Mouse (Mus musculus): Measurements from ENCODE around the gene Ktn1.
A peak's percentile ranks its signal among the peaks of the same experiment; 100 is the strongest.

Gene Ktn1

DNA sequence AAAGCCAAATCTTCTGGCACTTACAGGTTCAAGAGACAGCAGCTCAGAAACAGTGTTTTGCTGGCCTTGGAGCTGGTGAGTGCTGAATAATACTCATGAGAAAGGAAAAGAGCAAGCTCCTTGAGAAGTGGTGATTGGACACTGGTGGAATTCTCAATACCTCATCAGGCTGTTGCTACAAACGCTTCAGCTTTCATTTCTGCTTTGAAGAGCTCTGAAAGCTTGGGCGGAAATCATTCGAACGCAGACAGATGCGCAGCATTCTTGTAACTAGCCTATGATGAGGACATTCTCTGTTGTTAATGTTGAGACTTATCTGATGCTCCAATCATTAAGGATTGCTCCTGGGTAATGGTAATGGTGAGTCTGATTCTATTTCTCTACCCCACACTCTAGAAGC, at the start of gene Ktn1:
Ktn1 (plus strand) TSS at position 231 of the 400 bp plus-strand sequence.
- no peak for DNase-seq

DNA sequence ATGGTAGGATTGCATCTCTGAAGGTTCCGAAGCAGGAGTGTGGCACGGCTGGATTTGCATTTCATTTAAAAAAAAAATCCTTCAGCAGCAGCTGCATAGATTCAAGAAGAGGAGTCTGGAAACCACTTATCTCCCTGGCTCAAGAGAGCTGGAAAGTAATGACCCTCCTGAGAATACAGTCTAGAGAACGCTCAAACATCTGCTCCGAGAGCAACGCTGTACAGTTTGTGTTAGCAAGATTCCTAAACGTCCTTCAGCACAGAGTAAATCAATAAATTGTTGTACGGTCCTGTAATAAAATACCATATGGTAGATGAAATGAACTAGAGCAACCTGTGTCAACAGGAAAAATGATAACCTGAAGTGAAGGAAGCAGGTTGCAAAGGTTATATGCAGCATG, 35.0 kb upstream of the Ktn1 start:
- no peak for DNase-seq

DNA sequence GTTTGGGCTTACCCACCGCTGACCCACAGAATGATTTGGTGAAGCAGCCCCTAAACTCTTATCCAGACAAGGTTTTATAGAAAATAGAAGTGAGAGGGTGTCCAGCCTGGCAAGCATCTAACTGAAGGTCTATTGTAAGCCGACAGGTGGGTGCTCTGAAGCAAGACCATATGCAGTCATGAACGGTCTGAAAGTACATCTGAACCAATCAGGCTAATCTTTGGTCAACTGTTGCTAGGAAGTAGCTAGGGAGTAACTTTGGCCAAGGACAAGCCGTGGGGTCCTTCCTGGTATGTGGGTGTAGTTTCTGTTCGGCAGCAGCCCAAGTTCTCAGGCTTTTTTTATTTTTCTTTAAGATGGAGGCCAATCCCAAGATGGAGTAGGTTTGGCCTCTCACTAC, 29.4 kb upstream of the Ktn1 start:
- DNase-seq = no peak

DNA sequence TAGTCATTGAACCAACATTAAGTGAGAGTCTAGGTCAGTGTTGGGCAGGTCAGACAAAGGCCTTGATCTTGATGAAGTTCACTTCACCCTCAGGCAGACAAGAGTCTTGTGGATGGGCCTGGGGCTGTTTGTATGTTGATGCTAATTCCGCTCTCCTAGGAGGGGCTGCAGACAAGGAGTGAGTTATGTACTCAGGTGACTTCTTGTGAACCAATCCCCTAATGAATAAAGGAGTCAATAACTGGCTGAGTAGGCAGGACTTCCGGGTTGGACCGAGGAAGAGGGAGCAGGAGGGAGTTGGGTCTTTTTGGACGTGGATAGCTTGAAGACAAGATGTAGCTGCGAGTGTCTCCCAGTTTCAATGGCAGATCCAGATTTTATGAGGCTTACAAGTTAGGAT, 26.3 kb upstream of the Ktn1 start:
- no peak for DNase-seq

DNA sequence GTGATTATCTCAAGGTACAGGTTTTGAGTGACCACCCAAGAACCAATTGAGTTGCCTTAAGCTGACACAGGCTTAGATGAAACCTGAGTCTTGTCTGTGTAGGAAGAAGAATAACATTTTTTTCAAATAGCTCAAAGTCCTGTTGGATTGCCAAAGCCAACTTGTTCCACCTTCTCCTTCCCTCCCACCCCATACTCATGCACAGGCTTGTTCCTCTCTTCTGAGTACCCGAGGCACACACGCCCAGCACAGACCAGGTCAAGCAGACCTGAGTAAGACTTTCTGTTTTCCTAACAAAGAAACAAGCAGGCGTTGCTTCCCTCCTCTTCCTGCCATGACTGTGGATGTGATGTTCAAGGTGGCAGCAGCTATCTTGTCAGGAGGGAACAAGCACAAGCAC, 23.4 kb upstream of the Ktn1 start:
- DNase-seq = no peak

DNA sequence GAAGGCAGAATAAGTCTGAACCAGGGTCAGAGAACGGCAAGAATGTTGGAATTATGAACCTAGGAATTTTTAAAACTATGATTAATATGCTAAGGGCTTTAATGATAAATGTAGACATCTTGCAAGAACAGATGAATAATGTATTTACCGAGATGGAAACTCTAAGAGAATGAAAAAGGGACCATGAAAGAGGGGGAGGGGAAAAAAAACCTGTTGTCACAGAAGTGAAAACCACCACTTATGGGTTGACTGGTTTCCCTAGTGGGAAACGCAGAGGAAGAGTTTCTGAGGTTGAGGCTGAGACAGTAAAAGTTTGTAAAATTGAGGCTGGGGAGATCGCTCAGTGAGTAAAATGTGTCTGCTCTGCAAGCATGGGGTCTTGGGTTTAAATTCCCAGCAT, 22.1 kb upstream of the Ktn1 start:
- no peak for DNase-seq

DNA sequence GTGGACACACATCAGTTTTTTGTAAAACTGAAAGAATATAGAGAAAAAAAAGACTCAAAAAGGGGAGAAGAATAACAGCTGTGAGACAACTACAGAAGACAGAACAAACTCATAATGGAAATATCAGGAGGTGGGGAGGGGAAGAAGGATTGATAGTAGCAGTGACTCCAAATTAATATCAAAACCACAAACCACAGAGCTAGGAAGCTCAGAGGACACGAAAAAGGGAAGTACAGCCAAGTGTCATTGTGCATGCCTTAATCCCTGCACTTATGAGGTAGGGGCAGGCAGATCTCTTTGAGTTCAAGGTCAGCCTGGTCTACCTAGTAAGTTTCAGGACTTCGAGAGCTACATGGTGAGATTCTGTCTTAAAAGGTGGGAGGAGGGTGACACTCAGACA, 21.4 kb upstream of the Ktn1 start:
- no peak for DNase-seq

DNA sequence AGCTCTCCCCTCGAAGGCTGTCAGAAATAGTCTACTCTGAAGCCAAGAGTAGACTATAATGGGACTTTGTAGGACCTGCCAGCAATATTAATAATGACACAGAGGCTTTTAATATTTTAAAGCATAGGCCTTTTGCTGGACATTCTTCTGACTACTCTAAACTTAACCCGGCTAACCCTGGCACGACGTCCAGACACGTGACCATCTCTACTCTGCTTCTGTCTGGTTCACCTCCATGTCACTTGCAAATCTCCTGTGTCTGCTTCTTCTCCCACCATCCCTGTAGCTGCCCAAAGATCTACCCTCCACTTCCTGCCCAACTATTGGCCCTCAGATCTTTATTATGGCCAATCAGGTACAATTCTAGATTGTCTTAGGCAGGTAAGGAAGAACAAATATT, 20.9 kb upstream of the Ktn1 start:
- no peak for DNase-seq

DNA sequence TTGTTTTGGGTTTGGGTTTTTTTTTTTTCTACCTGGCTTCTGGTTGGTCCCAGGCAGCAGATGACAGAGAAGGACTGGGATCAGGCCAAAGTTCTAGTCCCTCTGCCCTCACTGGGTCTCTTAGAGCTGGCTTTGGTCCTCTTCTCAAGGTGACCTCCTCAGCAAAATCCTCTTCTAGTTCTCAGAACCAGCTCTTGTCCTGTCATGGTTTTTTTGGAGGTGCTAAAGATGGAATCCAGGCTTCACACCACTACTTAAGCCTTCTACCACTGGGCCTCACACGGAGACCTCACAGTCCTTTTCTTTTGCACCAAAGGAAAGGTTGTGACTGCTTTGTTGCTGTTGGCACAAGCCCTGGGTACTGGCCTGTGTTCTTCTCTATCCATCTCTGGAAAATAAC, 15.8 kb upstream of the Ktn1 start:
- no peak for DNase-seq

DNA sequence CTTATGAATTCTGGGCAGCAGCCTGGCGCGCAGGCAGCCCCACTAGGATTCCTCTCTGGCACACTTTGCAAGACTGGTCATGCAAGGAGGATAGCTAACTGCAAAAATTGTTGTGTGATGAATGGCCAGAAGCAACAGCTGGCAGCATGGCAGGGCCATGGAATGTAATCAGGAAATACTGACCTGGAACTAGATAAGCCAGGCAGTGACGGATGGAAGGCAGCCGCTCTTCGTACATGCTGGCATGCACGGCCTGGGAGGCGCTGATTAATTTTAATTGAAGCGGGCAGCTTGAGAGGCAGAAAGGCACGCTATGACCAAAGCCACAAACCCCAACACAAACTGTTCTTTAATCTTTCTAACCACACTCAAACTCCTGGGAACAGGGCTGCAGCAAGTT, 13.8 kb upstream of the Ktn1 start:
- no peak for DNase-seq

DNA sequence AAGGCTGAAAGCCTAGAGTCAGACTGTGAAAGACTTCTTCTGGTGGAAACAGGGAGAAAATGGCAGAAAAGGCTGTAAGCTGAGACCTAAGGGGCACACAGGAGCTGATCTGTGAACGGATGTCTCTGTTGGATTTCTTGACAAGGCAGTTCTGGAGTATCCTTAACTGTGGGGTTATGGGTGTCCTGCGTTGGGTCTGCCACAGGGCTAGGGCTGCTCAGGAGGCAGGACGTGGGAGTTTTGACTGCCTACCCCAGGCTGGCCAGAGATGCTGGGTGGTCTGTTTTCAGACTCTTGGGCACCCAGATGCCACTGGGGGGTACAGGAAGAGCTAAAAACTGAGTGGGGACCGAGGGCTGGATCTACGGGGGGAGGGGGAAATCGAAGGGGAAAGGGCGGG, 13.4 kb upstream of the Ktn1 start:
- DNase-seq = no peak

DNA sequence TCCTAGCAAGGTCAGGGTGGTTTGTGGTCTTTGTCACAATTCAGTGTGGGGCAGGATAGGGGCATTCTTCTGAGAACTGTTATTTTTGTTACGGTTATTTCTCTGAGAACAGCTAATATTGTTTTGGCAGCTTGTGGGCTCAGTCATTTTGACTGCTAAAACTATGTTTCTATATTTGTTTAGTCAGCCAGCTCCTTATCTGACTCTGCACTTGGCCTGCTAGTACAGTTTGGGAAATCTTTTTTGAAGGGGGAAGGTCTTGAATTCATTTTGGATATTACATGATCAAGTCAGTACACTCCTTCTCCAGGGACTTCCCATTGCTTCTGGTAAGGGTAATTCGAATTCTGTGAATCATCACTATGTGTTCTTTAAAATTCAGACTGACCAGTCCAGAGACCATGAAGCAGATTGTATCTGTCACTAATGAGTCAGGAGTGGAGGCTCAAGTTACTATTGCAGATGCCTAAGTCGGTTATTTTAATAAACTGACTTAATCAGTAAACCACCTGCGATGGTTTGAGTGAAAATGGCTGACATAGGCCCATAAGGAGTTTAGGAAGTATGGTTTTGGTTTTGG, 9.8 kb upstream of the Ktn1 start:
- no peak for DNase-seq

DNA sequence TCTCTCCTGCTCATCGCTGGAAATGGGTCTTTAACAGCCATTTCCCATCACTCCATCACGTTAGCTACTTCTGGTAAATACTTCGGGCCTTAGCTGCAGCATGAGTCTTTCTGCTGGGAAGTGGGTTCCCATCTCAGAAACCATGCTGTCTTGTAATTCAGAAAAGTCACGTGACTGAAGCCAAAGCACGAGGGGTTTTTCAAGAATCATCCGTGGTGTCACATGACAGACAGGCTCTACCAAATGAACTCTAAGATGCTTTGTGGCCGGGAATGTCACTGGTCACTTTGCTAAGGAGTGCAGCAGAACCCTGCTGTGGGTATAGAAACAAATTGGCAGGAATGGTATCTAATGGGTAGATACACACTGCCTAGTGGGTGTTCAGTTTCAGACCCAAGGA, 2.6 kb upstream of the Ktn1 start:
- DNase-seq = no peak

DNA sequence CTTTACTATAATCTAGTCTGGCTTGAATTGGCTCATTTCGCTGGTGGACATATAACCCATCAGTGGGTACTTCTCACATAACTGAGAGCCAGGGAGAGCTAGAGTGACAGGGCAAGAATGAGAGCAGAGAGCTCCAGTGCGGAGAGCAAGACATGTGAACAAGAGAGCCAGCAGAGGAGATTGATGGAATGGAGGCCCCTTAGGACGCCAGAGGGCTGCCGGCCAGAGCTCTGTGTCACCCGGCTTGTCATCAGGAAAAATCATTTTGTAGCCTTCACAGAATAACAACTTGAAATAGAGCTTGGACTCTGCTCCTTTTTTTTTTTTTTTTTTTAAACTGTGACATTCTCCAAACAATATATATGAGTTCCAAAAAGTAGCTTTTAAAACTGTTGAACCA, 2.0 kb upstream of the Ktn1 start:
- DNase-seq = no peak

DNA sequence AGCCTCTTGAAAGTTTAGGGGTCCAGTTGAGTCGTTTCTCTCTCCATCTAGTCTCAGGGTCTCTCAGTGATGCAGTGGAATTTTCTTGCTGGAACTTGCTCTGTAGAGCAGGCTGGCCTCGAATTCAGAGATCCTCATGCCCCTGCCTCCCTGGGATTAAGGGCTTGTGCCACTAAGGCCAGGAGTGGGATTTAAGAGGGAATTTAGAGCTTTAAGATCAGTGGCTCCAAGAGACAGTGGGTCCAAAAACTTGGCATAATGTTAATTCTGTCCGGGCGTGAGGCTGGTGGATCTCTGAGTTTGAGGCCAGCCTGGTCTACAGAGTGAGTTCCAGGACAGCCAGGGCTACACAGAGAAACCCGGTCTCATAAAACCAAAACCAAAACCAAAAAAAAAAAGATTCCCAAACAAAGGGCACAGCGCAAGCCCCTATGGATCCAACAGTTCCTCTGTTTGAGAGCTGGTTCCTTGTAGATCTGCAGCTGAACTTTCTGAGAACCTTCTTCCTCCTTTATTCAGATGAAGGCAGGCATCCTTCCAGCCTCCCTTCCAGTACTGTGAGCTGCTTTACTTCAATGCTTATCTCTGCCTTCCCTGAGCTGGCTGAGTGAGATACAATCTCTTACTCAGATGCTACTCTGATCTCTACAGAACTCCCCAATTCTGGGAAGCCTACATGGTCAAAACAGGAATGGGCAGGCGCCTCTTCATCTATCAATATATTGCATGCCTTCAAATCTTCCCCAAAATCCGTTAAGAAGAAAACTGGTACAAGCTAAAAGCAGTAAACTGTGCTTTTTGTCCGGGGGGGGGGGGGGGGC, 1.3 kb upstream of the Ktn1 start:
- no peak for DNase-seq

DNA sequence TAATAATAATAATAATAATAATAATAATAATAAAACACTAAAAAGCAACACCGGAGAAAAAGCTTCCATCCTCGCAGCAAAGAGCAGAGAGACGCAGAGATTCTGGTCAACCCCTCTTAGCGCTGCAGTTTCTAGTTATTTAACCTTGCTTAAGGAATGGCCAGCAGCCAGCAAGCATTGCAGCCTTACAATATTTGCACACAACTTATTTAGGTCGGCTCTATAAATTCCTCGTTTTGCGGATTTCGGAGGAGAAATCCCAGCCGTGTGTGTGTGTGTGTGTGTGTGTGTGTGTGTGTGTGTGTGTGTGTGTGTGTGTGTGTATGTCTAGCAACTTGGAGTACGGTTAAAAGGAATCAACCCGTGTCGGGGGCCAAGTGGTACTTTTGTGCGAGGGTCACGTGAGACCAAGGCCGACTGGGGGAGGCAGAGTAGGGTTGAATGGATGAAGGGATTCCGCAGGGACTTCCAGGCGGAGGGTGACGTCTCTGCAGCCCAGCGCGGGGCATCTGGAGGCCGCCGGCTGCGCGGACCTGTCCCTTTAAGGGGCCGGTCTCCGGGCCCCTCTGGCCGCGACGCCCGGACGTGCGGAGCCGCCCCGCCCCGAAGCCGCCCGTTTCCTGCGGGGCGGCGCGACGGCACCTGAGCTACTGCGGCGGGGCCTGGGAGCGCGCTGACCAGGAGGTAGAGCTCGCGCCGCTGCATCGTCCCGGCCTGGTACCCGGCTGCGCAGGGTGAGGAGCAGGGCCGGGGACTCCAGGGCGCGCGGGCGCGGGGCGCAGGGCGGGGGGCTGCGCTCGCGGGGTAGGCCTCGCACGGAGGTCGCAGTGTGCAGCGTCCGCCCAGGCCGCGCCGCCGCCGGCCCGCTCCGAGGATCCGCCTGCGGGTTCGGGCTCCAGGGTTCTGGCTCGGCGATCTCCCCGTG, 720 bp downstream of the Ktn1 start:
- peak; percentile 70 to 77 for DNase-seq

DNA sequence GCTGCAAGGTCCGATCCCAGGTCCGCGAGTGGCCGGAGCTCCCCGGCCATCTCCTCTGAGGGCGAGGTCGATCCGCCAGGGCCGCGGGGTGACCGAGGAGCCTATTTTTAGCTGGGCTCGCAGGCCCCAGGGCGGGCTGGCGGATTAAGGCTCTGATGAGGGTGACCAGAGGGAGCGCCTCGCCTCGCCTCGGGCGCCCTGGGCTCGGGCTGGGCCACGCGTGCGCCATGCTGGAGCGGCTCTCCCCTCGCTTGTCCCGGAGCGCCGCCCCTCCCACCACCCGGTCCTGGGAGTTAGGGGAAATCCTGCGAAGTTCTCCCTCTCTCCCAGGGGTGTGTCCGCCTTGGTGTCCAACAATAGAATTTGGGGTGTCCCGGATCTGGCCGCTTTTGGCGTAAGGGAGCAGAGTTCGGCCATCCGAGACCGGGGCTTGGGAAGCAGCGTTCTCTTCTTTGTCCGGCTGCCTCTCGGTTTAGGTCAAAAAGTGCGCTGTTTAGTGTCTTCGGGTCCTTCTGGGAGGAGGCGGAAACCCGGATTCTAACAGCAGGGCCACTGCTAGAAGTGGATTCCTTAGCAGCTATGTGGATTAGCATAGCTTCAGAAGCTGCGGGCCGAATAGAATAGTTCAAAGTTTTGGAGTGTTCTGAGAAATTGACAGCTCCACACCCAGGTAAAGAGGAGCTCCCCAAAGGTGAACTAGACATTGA, 1.5 kb downstream of the Ktn1 start:
- peak; percentile 35 to 52 for DNase-seq

DNA sequence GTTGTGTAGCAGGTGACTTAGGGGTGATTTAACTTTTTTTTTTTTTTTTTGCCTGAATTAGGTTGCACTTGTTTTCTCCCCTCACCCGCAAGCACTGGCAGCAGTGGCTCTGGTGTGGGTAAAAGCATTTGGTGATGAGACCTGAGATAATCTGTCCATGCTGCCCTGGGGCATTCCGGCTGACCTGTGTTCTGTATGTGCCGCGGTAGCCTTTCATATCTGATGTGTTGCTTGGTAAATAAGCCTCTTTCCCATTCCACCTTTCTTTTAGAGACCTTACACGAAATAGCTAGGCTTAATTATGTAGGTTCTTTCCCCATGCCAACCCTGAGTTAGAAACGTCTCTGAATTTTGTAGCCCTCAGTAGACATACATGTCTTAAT, 2.1 kb downstream of the Ktn1 start:
- DNase-seq = no peak

DNA sequence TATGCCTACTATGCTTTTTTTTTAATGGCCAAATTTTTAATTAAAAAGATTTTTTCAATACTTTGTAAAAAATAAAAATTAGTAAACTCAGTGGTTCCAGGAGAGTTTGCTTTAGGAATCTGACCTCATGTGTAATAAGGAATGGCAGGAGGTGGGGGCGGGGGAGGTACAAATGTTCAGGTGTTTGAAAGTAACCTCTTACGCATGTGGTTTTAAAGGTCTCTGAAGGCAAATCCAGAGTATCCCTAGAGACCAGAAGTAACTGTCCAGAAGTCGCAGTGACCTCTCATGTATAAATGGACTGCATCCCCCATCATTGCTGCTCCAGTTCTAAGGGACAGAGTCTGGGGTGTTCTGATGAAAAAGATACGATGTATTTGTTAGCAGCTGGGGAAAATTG, 3.0 kb downstream of the Ktn1 start:
- no peak for DNase-seq

DNA sequence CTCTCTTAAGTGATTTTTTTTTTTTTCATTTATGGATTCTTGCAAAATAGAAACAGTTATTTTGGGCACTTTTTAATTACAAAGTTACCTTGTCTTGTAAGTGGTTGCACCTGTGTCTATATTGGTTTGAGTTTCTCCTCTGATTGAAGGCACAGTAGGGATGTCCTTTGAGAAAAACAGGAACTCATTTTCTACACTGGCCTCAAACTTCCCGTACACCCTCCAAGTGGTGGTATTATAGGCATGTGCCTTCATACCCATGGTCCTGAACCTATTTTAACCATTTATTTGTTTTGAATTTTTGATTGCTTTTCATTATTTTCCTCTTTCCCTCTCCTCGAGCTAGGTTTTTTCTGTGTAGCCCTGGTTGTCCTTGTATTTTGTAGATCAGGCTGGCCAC, 7.2 kb downstream of the Ktn1 start:
- DNase-seq = no peak

DNA sequence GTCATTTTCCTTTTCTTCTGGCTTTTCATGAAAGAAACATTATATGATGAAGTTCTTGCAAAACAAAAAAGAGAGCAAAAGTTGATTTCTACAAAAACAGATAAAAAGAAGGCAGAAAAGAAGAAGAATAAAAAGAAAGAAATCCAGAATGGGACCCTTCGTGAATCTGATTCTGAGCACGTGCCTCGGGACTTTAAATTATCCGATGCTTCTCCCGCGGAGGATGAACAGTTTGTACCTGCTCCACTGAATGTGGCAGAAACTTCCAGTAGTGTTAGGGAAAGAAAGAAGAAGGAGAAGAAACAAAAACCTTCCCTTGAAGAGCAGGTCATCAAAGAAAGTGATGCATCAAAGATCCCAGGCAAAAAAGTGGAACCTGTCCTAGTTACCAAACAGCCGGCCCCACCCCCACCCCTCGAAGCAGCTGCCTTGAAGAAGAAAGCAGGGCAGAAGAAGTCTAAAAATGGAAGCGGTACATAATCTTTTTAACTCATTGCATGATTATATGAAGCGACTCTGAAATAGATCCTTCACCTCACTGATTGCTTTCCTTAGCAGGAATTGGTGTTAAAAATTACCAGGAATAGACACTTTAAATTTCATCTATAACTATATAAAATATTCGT, 15.7 kb downstream of the Ktn1 start:
- no peak for DNase-seq

DNA sequence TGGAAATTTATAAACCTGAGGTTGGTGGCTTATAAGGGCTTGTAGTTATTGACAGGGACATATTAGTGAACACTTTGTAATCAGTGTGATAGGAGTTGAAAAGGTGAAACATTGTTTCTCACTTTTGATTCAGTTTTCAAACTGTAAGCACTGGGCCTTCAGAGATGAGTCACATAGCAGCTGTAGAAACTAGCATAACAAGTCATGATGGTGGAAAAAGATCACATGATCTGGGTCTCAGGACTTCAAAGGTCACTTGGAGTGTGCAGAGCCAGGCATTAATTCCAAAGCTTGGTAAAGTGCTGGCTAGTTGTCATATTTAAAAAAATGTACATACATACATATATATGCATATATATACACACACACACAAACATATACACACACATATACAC, 16.2 kb downstream of the Ktn1 start:
- no peak for DNase-seq

Data from spleen, adult 18-20 months (tissue).